8 mouse cellular contexts compared by ENCODE assay signal in the genomic region with DNA sequence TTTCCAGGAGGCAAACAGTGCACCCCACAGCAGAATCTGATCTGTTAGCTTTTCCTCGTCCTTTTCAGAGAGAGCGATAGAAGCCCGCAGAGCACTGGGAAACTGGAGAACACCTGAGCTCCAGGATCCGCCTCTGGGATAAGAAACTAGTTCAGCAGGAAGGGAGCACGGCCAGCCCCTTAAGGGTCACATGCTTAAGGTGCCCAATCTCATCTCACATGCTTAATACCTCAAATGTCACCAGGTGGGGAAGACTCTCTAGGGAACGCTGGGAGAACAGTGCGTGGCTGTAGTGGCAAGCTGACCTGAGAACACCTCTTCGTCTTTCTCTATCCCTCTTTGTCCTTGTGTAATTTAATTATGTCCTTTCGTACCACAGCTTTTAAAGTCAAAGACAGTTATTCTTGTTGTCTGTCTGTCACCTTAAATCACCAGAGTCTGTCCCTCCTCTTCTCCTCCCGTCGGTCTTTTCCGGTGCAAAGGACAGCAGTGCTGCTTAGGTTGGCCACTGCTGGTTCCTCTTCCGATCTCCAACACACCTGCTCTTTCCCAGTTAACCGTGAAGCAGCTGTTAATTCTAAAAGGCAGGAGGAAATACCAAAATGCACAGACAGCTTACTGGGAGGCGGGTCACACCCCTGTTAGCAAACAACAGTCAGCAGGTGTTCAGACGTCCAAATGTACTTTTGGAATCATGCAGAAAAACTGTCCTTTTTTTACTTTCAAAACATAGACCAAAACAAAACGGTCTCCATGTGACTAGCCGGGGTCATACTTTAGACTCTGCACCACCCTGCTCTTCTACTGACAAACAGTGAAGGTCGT. TPM values are rescaled to one million over a fixed set of nuclear protein-coding genes. Genes with fewer than 3 reads are reported as not detected.
A peak's percentile ranks its signal among the peaks of the same experiment; 100 is the strongest.
DNase-seq lines count a peak whose midpoint lies in the region; ATAC-seq and TF ChIP-seq lines count a peak whose summit lies in the region.

No protein-coding gene starts in this region.

- ATAC-seq in hindbrain, postnatal 0 days, result no peak
- no peak for ATAC-seq in megakaryocyte-erythroid progenitor cell, adult 5-6 weeks (replicated peaks; ENCODE audit: low FRiP score, low TSS enrichment, poor library complexity, severe bottlenecking)

- no peak overlapping the region for H3K27ac ChIP-seq in hindbrain, postnatal 0 days

- 58% methylated on average over 19 of the region's 19 CpGs for WGBS in hindbrain, postnatal 0 days

- no peaks in the 10 kb centered on the region for H3K27me3 ChIP-seq in hindbrain, postnatal 0 days (ENCODE audit: insufficient read depth, low read length)

- peak; percentile 72 for DNase-seq in urinary bladder, postnatal 14 days (ENCODE audit: low spot score)
- DNase-seq in urinary bladder, postnatal 4 days (ENCODE audit: low spot score in 2 of 2), result no peak
- DNase-seq in kidney, adult 8-10 months, result peak; percentile 83 to 86
- peak; percentile 63 for DNase-seq in lung, postnatal 10 days
- no peak for DNase-seq in frontal cortex, adult 2 months (ENCODE audit: extremely low spot score in 1 of 2, low spot score in 1 of 2)
- no peak for DNase-seq in hindbrain, postnatal 0 days (ENCODE audit: low spot score)
- no peak for DNase-seq in adrenal gland, postnatal 25 days

- no peak overlapping the region for H3K4me2 ChIP-seq in hindbrain, postnatal 0 days (ENCODE audit: low read depth, low read length)

- H3K4me1 ChIP-seq in hindbrain, postnatal 0 days (ENCODE audit: insufficient read depth, low read length), result no peaks in the 10 kb centered on the region

- no peak overlapping the region for H3K4me3 ChIP-seq in hindbrain, postnatal 0 days (ENCODE audit: low read length)

- H3K36me3 ChIP-seq in hindbrain, postnatal 0 days (ENCODE audit: insufficient read depth, low read length), result no peaks in the 10 kb centered on the region

- no peak for TF ChIP-seq CTCF in hindbrain, postnatal 0 days (IDR thresholded peaks at IDR 0.05; ENCODE audit: low read depth)

- H3K9ac ChIP-seq in hindbrain, postnatal 0 days (replicated peaks; ENCODE audit: low read length), result no peak overlapping the region

- no peaks in the 10 kb centered on the region for H3K9me3 ChIP-seq in hindbrain, postnatal 0 days (ENCODE audit: low read length)

RNA-seq across cellular contexts. Expression of a gene that starts 15.4 kb away (rescaled TPM):
- polyA plus RNA-seq in frontal cortex, adult 2 months (2012; rRNA removed), result 16.4 and 17.6 TPM in 2 replicates
- total RNA-seq in hindbrain, postnatal 0 days (2014; rRNA removed), result 5.8 and 6.9 TPM in 2 replicates
- 8.0 and 10.4 TPM in 2 replicates for polyA plus RNA-seq in hindbrain, postnatal 0 days (2015; fragmentation: Nextera tagmentation; extraction: Ambion mirVana)
- 0.09 TPM in 1 of 2 replicates, not detected in the other for total RNA-seq in megakaryocyte-erythroid progenitor cell, adult 5-6 weeks (2014; fragmentation: Nextera tagmentation)
- total RNA-seq in megakaryocyte-erythroid progenitor cell, adult 5-6 weeks (2017), result 0.11 TPM in 1 of 2 replicates, not detected in the other
- 40.3 and 42.4 TPM in 2 replicates for total RNA-seq in adrenal gland, postnatal 25 days (2021)

Comparison
In these comparisons a context has a peak if more than half of its experiments do, and no peak if none do; other contexts are left out.
1. DNase-seq: peak in urinary bladder, postnatal 14 days (single experiment), kidney, adult 8-10 months (2 of 2) and lung, postnatal 10 days (single experiment); none in urinary bladder, postnatal 4 days (0 of 2), frontal cortex, adult 2 months (0 of 2), hindbrain, postnatal 0 days (single experiment) and adrenal gland, postnatal 25 days (single experiment).